Mouse (Mus musculus): ENCODE measurements around the gene Vamp2. TPM values are rescaled to one million over a fixed set of nuclear protein-coding genes. Genes with fewer than 3 reads are reported as not detected.

The Vamp2 gene
- total and polyA plus RNA-seq, 2 experiments from 2014 or later, result 157 to 591 TPM

DNA sequence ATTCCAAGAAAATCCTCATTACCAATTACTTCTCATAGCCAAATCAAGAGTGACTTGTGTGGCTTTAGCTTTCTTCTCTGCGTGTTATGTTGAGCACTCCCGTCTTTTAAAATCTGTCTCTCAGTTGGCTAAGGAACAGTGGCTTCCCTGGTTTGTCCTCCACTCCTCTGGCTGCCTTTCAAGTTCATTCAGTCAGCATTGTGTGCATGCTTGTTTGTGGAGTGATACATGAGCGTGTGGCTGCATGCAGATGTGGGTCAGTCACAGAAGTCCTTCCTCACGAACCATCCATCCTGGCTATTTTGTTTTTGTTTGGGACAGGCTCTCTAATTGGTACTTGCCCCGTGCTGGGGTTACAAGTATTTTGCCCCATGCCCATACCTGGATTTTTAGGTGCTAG is 11.7 kb upstream of the Vamp2 start:
- Histone ChIP-seq H3K9me3 (ENCODE audit: low read length) (no peaks in the 10 kb centered on the region), H3K4me1 (ENCODE audit: insufficient read depth, low read length) (peaks cover 5% of the 10 kb centered on the region; the same call in 1 of the 2 replicates), H3K4me3 (ENCODE audit: low read depth, low read length) (no peak overlapping the region), H3K9ac (replicated peaks; ENCODE audit: low read length, poor library complexity, severe bottlenecking) (no peak overlapping the region), H3K36me3 (ENCODE audit: insufficient read depth, low read length) (no peaks in the 10 kb centered on the region), H3K27me3 (ENCODE audit: insufficient read depth, low read length) (no peaks in the 10 kb centered on the region), H3K27ac (ENCODE audit: low read depth, low read length) (no peak overlapping the region), H3K4me2 (ENCODE audit: low read depth, low read length, poor library complexity, severe bottlenecking) (no peak overlapping the region)
- 53% methylated on average over 5 of the region's 5 CpGs for WGBS
- TF ChIP-seq CTCF (IDR thresholded peaks at IDR 0.05), result no peak
- ATAC-seq (ENCODE audit: low FRiP score) (no peak), DNase-seq (ENCODE audit: low spot score) (no peak)

GRCm38 (mm10) chr11:69077316-69077715 is 11.0 kb upstream of the Vamp2 start:
- DNase-seq (ENCODE audit: low spot score) (no peak), ATAC-seq (ENCODE audit: low FRiP score) (no peak)
- peaks cover under 1% of the 10 kb centered on the region; the same call in 1 of the 2 replicates for H3K4me1 ChIP-seq (ENCODE audit: insufficient read depth, low read length)
- no peak overlapping the region for H3K4me3 ChIP-seq (ENCODE audit: low read depth, low read length)
- H3K9me3 ChIP-seq (ENCODE audit: low read length), result no peaks in the 10 kb centered on the region
- H3K4me2 ChIP-seq (ENCODE audit: low read depth, low read length, poor library complexity, severe bottlenecking), result no peak overlapping the region
- no peaks in the 10 kb centered on the region for H3K27me3 ChIP-seq (ENCODE audit: insufficient read depth, low read length)
- H3K36me3 ChIP-seq (ENCODE audit: insufficient read depth, low read length), result no peaks in the 10 kb centered on the region
- no peak overlapping the region for H3K9ac ChIP-seq (replicated peaks; ENCODE audit: low read length, poor library complexity, severe bottlenecking)
- TF ChIP-seq CTCF (IDR thresholded peaks at IDR 0.05), result no peak
- WGBS, result 86% methylated on average over 9 of the region's 9 CpGs
- no peak overlapping the region for H3K27ac ChIP-seq (ENCODE audit: low read depth, low read length)

DNA sequence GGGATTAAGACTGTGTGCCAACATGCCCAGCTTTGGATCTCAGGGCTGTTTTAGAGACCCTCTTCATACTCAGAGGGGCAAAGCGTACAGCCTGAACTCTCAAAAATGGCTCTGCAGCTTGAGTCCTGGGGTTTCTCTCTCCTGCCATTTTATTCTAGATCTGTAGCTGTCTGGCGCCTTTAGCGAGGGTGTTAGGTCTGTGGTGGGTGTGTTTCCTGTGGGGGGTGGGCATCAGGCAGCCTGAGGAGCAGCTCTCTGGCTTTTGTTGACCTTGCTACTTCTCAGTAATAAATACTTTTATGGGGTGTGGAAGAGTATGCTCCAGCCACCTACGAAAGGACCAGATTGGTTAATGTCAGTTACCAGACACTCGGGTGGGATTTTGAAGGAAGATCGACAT is 10.2 kb upstream of the Vamp2 start:
- TF ChIP-seq CTCF (IDR thresholded peaks at IDR 0.05), result no peak
- H3K27me3 ChIP-seq (ENCODE audit: insufficient read depth, low read length), result no peaks in the 10 kb centered on the region

GRCm38 (mm10) chr11:69078805-69079438 is 9.4 kb upstream of the Vamp2 start:
- no peaks in the 10 kb centered on the region for H3K9me3 ChIP-seq (ENCODE audit: low read length)
- WGBS, result 76% methylated on average over 5 of the region's 5 CpGs
- ATAC-seq (ENCODE audit: low FRiP score) (no peak), DNase-seq (ENCODE audit: low spot score) (no peak)
- H3K27ac ChIP-seq (ENCODE audit: low read depth, low read length), result no peak overlapping the region
- no peak for TF ChIP-seq CTCF (IDR thresholded peaks at IDR 0.05)
- H3K27me3 ChIP-seq (ENCODE audit: insufficient read depth, low read length), result no peaks in the 10 kb centered on the region
- no peaks in the 10 kb centered on the region for H3K4me1 ChIP-seq (ENCODE audit: insufficient read depth, low read length)
- no peak overlapping the region for H3K4me3 ChIP-seq (ENCODE audit: low read depth, low read length)
- H3K9ac ChIP-seq (replicated peaks; ENCODE audit: low read length, poor library complexity, severe bottlenecking), result no peak overlapping the region
- no peak overlapping the region for H3K4me2 ChIP-seq (ENCODE audit: low read depth, low read length, poor library complexity, severe bottlenecking)
- H3K36me3 ChIP-seq (ENCODE audit: insufficient read depth, low read length), result no peaks in the 10 kb centered on the region

More for the DNA sequence above, 10.2 kb upstream of the Vamp2 start:
- ATAC-seq (ENCODE audit: low FRiP score) (no peak), DNase-seq (ENCODE audit: low spot score) (no peak)
- Histone ChIP-seq H3K4me2 (ENCODE audit: low read depth, low read length, poor library complexity, severe bottlenecking) (no peak overlapping the region), H3K4me3 (ENCODE audit: low read depth, low read length) (no peak overlapping the region), H3K27ac (ENCODE audit: low read depth, low read length) (no peak overlapping the region), H3K9ac (replicated peaks; ENCODE audit: low read length, poor library complexity, severe bottlenecking) (no peak overlapping the region), H3K36me3 (ENCODE audit: insufficient read depth, low read length) (no peaks in the 10 kb centered on the region), H3K4me1 (ENCODE audit: insufficient read depth, low read length) (no peaks in the 10 kb centered on the region), H3K9me3 (ENCODE audit: low read length) (no peaks in the 10 kb centered on the region)
- WGBS, result 86% methylated on average over 6 of the region's 6 CpGs

DNA sequence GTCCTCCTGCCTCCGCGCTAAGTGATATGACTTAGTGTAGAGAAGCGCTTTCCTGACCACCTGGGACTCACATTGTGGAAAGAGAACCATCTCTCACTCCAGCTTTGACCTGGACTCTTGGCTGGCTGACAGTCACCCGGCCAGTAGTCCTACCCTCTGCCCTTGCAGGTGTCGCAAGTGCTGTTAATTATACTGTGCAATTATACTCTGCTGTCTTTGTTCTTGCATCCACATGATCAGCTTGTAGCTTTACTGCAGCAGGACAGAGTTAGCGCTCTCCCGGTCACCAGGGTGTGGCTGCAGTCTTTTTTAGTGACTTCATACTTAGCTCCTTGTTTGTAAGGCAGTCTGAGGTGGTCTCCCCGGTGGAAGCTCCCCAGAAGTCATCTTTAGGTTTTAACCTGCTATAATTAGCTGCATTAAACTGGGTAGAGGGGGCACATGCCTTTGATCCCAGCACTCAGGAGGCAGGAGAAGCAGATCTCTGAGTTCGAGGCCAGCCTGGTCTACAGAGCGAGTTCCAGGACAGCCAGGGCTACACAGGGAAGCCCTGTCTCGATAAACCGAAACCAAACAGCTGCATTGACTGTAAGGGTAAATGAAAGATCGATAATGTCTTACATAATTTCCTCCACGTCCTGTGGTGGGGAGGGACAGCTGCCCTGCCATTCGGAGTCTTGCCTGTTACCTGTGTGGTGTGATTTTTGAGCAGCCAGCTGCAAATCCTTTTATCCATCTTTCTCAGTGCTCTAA is 8.0 kb upstream of the Vamp2 start:
- WGBS, result 90% methylated on average over 15 of the region's 15 CpGs
- Histone ChIP-seq H3K4me2 (ENCODE audit: low read depth, low read length, poor library complexity, severe bottlenecking) (no peak overlapping the region), H3K4me1 (ENCODE audit: insufficient read depth, low read length) (no peaks in the 10 kb centered on the region), H3K9ac (replicated peaks; ENCODE audit: low read length, poor library complexity, severe bottlenecking) (no peak overlapping the region), H3K36me3 (ENCODE audit: insufficient read depth, low read length) (no peaks in the 10 kb centered on the region), H3K27me3 (ENCODE audit: insufficient read depth, low read length) (no peaks in the 10 kb centered on the region), H3K9me3 (ENCODE audit: low read length) (no peaks in the 10 kb centered on the region), H3K4me3 (ENCODE audit: low read depth, low read length) (no peak overlapping the region), H3K27ac (ENCODE audit: low read depth, low read length) (no peak overlapping the region)
- DNase-seq (ENCODE audit: low spot score) (no peak), ATAC-seq (ENCODE audit: low FRiP score) (no peak)
- TF ChIP-seq CTCF (IDR thresholded peaks at IDR 0.05), result no peak

- H3K27ac ChIP-seq (ENCODE audit: low read depth, low read length), result no peak overlapping the region
- DNase-seq (ENCODE audit: low spot score), result no peak
- H3K4me2 ChIP-seq (ENCODE audit: low read depth, low read length, poor library complexity, severe bottlenecking), result no peak overlapping the region
- H3K36me3 ChIP-seq (ENCODE audit: insufficient read depth, low read length), result no peaks in the 10 kb centered on the region
- H3K27me3 ChIP-seq (ENCODE audit: insufficient read depth, low read length), result no peaks in the 10 kb centered on the region
- 84% methylated on average over 8 of the region's 8 CpGs for WGBS
- H3K4me1 ChIP-seq (ENCODE audit: insufficient read depth, low read length), result no peaks in the 10 kb centered on the region
- H3K9ac ChIP-seq (replicated peaks; ENCODE audit: low read length, poor library complexity, severe bottlenecking), result no peak overlapping the region
- ATAC-seq (ENCODE audit: low FRiP score), result no peak
- no peaks in the 10 kb centered on the region for H3K9me3 ChIP-seq (ENCODE audit: low read length)
- TF ChIP-seq CTCF (IDR thresholded peaks at IDR 0.05), result no peak
- H3K4me3 ChIP-seq (ENCODE audit: low read depth, low read length), result no peak overlapping the region
Measured at GRCm38 (mm10) chr11:69080855-69081222, 7.5 kb upstream of the Vamp2 start.
